Mouse (Mus musculus): ENCODE results near the gene Capn5. TPM values are rescaled to one million over a fixed set of nuclear protein-coding genes. Genes with fewer than 3 reads are reported as not detected.
A peak's percentile ranks its signal among the peaks of the same experiment; 100 is the strongest.

The Capn5 gene
- total RNA-seq, 4 experiments from 2014 or later = 0.73 to 1.6 (median 1.0) TPM

DNA sequence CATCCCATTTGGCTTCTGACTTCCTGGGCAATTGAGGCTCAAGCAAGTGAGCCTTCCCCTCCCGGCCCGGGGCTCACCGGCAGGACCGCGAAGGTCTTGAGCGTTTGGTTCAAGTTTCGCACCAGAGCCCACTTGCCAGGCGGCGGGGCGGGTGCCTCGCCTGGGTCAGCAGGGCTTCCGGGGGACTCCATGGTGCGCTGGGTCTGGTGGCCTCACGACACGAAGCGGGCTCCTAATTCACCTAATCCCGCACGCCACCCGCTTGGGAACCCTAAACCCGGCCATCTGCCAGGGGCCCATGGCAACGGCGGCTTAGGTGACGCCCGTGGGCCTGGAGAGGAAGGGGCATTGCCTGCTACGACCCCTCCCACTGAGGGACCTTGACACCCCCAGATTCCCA is 66.8 kb downstream of the Capn5 start:
- no peak for DNase-seq (ENCODE audit: low spot score in 2 of 2)

DNA sequence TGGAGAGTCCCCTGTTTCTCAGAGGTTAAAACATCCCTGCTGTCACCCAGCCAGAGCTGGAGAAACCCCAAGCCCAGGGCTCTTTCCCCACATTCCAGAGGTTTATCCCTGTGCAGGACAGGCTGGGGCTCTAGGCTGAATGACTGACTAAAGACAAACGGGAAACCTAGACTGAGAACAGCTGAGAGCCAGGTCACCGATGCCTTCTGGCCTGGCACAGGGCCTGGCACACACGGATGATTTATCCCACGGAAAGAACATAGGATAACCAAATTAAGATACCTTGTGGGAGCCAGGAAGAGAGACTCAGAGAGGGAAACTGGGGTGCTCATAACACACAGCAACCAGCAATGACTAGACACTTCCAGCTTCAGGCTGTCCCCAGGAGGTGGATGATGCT is 68.3 kb downstream of the Capn5 start:
- no peak for DNase-seq (ENCODE audit: low spot score in 2 of 2)

DNA sequence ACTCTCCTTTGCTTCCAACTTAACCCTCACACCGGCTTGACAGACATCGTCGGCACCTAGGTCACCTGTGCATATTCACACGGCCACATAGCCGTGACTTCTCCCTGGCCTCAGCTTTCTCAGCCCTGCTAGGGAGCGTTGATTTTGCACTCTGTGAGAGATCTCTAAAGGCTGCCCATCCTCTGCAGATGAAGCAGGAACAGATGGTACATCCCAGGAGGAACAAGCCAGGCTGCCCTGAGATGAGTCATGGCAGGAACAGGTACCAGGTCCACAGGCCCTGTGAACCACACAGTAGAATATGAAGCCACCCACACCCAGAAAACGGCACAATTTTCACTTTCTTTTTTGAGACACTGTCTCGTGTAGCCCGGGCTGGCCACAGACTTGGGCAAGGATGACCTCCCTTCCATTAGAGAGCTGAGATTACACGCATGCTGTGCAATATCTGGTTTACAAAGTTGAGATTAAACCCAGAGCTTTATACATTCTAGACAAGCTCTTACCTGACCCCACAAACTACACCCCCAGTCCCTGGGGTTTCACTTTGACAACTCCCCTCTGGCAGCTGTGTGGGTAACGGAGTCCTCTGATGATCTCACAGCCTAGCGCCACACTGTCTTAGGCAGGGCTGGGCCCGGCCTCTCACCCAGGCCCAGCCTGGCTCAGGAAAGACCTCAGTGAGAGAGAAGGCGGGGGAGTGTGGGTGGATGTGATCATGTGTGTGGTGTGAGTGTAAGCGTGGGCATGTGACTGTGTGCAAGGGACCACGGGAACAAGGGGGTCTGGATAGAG is 69.2 kb downstream of the Capn5 start:
- DNase-seq (ENCODE audit: low spot score in 2 of 2) = no peak

DNA sequence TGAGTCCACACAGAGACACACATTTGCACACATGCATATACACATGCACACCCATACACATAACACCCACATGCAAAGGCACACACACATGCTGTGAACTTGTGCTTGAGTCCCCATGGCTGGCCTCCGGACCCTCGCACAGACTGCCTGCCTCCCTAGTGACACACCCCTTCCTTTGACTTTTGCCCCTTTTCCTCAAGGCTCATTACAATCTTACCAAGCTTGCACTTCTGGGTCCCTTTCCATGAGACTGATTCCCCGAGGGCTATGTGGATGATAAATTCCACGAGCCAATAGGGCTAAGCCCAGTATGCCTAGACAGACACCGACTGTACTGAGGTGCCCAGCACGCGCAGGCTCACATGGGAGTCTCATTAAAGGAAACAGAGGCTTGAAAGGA is 71.8 kb downstream of the Capn5 start:
- DNase-seq (ENCODE audit: low spot score in 2 of 2) = no peak

DNA sequence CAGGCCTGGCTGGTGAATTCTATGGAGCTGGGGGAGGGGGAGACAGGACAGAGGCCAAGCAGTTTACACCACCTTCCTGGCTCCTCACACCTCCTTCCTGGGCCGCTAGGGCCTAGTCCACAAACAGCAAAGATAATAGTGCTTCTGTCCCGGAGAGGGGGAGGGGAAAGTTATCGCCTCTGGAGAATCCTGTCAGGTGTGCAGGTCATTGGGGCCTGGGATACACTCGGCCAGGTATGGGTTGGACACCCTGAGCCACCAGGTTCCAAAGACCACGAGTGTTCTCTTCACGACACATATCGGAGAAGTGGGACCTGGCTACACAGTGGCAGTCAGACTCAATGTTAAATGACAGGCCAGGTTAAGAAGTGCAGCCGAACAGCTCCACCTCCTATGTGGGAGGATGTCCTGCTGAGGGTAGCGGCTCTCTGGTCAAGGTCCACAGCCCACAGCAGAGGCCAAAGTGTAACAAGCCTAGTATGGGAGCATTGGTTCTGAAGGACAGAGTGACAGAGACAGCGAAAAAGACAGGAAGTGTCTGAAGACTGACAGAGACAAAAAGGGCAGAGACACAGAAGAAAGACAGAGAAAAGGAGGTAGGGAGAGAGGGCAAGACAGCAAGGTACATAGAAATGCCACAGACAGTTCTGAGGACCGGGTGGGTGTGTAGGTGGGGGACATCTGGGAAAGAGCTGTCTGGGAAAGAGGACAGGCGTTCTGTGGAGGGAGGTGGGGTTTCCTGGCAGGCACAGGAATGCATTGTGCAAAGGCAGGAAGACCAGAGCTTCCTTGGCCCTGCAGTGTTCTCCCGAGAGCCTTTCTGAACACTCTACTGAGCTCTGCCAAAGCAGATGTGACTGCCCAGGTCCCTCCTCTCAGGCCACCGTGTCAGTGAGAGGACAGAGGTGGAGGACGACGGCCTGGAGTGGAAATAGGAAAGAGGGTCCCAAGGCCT is 73.3 kb downstream of the Capn5 start:
- no peak for DNase-seq (ENCODE audit: low spot score in 2 of 2)

DNA sequence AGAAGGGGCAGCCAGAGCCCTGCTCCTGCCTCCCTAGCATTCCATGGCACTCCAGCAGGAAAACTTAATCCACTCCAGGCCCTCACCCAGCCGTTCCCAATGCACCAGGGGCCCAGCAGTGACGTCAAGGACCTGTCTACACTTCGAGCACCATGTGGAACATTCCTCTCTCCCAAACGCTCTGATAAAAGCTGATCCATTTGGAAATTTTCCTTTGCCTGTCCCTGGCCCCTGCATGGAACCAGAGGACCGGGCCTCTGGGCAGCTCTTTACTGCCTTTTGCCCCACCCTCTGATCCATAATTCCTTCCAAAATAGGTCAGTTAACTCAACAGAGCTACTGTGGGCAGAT is 74.2 kb downstream of the Capn5 start:
- no peak for DNase-seq (ENCODE audit: low spot score in 2 of 2)

DNA sequence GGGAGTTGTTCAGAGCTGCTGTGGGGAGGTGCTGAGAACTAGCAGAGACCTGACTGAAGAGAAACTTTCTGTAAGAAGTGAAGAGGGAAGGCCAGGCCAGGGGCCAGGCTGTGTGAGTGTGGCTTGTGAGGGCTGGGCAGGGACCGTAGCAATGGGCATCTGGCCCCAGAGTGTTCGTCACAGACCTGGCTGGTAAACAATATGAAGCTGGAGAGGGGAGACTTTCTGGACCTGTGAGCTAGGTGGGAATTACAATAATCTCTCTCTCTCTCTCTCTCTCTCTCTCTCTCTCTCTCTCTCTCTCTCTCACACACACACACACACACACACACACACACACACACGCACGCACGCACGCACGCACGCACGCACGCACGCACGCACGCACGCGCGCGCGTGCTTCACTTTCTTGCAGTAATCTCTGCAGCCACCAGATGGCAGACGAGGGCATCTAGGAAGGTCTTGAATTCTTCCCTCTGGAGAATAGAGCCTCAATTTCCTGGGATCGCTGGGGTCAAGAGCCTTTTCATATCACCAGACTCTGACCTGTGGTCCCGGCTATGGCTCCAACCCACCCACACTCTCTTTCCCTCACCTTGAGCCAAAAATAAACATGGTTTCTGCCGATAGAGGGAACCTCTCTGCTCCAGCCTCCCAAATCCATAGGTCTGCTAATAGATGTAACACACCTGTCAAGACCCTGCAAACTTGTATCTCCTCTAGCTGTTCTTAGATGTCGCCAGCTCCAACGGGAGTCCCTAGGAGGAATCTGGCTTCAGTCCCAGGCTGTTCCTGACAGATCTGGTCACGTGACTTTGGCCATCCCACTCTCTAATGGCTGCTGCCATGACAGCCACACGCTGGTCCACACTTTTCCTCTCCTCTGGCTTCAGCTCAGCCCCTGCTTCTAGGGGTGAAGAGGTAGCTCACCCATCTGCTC is 74.8 kb downstream of the Capn5 start:
- peak; percentile 65 to 71 for DNase-seq (ENCODE audit: low spot score in 2 of 2)

DNA sequence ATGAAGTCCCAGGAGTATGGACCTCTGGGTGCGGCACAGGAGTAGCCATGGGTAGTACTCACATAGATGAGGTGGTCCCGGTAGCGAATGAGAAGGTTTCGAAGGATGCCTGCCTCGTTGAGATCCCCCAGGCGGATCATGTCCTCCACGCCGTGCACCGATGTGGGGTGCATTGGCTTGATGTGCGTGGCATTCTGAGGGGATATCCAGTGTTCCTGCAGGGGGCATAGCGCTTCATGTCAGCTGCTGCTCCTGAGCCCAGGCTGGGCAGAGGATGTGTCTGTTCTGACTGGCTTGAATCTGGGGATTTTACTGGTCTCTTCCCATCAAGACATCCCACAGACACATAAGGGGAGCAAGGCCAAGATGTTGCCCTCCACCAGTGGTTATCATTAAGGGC is 75.6 kb downstream of the Capn5 start:
- no peak for DNase-seq (ENCODE audit: low spot score in 2 of 2)

DNA sequence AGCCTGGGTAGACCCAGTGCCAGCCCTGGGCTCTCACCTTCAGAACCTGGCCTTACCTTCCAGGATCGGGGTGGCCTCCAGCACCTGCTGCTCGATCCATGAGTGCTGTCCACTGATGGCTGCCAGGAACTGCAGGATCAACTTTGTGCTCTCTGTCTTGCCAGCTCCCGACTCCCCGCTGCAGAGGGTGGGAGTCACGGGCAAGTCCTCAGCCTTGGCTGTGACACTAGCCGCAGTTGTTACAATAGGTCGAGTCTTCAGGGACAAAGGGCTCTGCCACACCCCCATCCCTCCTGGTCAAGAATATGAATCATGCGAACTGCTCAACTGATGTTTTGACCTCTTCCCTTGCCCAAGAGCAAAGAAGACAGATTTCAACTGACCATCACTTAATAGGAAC is 80.5 kb downstream of the Capn5 start:
- no peak for DNase-seq (ENCODE audit: low spot score in 2 of 2)

DNA sequence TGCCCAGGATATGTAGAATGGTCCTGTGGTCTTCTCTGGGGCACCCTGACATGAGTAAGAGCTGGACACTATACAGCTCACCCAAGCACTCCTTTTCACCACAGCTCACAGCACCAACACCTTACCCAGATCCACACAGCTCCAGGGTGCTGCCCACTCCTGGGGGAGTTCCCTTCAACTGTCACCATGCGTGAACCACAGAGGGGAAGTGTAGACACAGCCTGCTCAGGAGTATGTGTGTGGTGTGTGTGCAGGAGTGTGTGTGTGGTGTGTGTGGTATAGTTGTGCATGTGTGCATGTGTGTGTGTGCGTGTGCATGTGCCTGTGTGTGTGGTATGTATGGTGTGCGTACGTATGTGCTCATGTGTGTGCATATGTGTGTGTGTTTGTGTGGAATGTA is 82.2 kb downstream of the Capn5 start:
- no peak for DNase-seq (ENCODE audit: low spot score in 2 of 2)

DNA sequence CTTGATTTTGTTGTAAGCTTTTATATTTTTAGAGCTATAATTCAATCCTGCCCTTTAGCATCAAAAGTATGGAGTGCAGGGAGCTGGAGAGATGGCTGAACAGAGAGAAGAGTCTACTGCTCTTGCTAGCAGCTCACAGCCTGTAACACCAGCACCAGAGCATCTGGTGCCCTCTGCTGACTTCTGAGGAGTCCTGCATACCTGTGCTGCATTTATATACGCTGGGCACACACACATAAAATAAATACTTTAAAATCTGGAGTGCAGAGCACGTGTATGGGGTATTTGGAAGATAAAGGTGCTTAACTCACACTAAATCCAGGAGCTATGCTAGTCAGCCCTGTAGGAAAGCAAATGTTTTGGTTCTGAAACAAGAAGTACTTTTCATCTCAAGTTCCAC is 91.7 kb downstream of the Capn5 start:
- no peak for DNase-seq (ENCODE audit: low spot score in 2 of 2)

DNA sequence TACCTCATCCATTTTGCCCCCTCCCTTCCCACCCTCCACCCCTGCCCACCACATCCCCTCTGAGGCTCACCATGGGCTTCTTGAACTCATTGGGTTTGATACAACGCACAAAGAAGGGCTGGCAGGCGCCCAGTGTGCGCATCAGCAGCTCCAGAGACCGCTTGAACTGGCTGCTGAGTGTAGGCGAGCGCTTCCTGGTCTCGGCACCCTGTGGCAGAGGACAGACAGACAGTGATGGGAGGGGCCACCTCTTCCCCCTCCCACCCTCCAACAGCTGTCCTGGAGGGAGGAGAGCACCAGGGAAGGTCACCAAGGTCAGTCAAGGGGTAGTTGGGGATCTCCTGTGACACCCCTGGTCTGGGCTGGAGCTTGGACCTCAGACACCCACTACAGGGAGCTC is 92.8 kb downstream of the Capn5 start:
- DNase-seq (ENCODE audit: low spot score in 2 of 2) = no peak

DNA sequence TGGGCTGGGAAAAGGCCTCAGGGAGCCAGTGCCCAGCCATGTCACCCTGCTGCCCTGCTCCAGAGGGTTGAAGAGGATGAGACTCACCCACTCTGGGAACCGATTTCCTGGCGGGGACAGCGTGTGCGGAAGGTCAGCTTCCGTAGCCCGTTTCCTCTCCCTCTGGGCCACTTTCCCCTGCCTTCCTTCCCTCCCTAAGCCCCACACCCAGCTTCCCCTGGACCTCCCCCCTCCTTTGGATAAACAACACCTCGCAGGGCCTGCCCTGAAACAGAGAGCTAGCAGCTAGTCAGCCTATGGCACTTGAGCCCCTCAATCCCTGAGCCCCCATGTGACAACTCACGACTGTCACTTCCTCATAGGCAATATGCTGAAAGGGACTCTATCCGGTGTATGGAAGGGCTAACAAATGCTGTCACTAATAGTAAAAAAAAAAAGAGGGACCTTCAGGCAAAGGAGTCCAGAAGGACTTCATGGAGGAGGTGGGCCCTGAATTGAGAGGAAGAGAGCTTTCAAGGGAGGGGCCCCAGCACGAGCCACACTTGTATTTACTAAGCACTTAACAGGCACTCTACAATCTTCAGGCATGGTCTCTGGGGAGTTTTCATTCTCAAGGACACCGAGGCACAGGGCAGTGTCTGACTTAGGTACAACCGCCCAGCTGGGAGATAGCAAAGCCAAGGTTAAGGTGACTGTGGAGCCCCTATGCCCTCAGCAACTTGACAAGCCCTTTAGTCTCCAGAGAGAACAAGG is 93.4 kb downstream of the Capn5 start:
- DNase-seq (ENCODE audit: low spot score in 2 of 2) = no peak

DNA sequence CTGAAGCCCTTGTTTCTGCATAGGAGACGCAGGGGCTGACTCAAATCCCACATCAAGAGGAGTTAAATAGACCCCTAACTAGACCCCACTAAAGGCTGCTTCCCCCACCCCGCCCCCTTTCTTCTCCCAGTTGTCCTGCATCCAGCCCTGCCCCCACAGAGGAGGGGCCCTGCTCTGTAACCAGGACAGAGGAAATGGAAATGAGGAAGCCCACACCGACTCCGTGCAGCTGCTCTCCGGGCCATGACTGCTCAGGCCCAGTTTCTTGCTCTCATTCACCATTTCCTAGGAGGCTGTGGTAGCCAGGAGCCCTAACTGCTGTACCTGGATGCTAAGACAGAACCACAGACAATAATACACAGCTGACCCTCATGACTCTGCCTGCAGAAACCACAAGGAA is 95.7 kb downstream of the Capn5 start:
- no peak for DNase-seq (ENCODE audit: low spot score in 2 of 2)

DNA sequence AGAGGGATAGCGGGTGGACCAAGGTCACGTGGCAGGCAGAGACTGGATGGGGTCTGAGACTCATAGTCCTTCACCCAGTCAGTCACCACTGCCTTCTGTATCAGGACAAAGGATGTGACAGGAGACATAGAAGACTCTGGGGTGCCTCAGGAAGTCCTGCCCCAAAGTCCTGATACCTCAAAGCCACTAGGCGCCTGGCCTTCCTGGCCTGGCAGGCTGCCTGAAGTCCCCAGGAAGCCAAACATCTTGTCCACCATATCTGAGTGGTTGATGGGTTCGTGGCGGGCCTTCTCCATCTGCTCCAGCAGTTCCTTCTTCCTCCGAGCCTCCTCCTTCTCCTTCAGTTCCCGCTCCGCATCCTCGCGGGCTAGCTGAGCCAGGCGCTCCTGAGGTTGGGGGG is 100.6 kb downstream of the Capn5 start:
- no peak for DNase-seq (ENCODE audit: low spot score in 2 of 2)

DNA sequence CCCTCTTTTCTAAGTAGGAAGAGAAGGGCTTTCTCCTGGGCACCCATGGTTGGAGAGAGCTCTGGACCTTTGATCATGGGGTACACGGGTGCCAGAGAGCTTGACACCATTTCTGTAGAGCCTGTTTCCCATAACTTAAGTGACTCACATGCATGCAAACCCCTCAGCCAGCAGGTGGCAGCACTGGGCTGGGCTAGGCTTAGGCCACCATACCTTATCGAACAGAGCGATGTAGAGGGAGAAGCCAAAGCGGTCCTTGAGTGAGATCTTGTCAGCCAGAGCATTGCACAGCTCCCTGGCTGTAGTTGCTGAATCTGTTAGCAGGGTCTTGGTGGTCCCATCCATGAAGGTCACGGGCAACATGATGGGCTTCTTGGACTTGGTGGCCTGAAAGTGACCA is 106.5 kb downstream of the Capn5 start:
- peak; percentile 38 to 54 for DNase-seq (ENCODE audit: low spot score in 2 of 2)

Other genes with a start within 250 kb of the Capn5 start
- 1 to 10 TPM; 1.3 to 2.9 (median 2.2) TPM for gene Myo7a, start 58.8 kb downstream of the Capn5 start, total RNA-seq (2022)
- gene Omp, start 32.8 kb downstream of the Capn5 start, total RNA-seq (2022) = not detected
- gene B3gnt6, start 21.2 kb upstream of the Capn5 start, total RNA-seq (2022) = not detected
- 1 to 10 TPM; 1.8 to 4.5 (median 2.9) TPM for gene Acer3, start 142.9 kb upstream of the Capn5 start, total RNA-seq (2022)
- gene Tsku, start 183.1 kb upstream of the Capn5 start, total RNA-seq (2022) = 1 to 10 TPM in 2 of 4 experiments, under 1 TPM in 2; 0.73 to 1.9 (median 1.1) TPM

Data from gastrocnemius, adult 8-10 months (tissue).